Mouse (Mus musculus) neural tube, embryonic 14.5 days (tissue): ENCODE measurements around the gene Slc25a47. TPM values are rescaled to one million over a fixed set of nuclear protein-coding genes. Genes with fewer than 3 reads are reported as not detected.

Experiments used
- ATAC-seq: fragments of 200-750 bp; cut with Nextera tagmentation; 2 replicates; pipeline ENCODE4 v1.8.0; 2017; ENCODE audit warnings: low read depth, mild to moderate bottlenecking, moderate TSS enrichment, moderate library complexity
- H3K27ac ChIP-seq: fragments of 300-500 bp; sonication (generic); 2 replicates; pipeline ENCODE4 v1.5.1; 2014; ENCODE audit warnings: low read depth, mild to moderate bottlenecking, control low read depth, low read length, moderate library complexity, mixed read lengths
- H3K27me3 ChIP-seq: fragments of 300-500 bp; sonication (generic); 2 replicates; pipeline ENCODE4 v1.6.1; 2014; ENCODE audit warnings: low read length; ENCODE audit not compliant: control insufficient read depth, insufficient read depth
- H3K36me3 ChIP-seq: fragments of 300-500 bp; sonication (generic); 2 replicates; pipeline ENCODE4 v1.6.1; 2014; ENCODE audit warnings: low read length, mixed read lengths; ENCODE audit not compliant: control insufficient read depth, insufficient read depth
- H3K4me1 ChIP-seq: fragments of 300-500 bp; sonication (generic); 2 replicates; pipeline ENCODE4 v1.6.1; 2014; ENCODE audit warnings: low read length; ENCODE audit not compliant: control insufficient read depth, insufficient read depth
- H3K4me2 ChIP-seq: fragments of 300-500 bp; sonication (generic); 2 replicates; pipeline ENCODE4 v1.6.1; 2014; ENCODE audit warnings: mild to moderate bottlenecking, low read depth, low read length, control low read depth
- H3K4me3 ChIP-seq: fragments of 300-500 bp; sonication (generic); 2 replicates; pipeline ENCODE4 v1.5.1; 2014; ENCODE audit warnings: low read depth, low read length, control low read depth, mixed read lengths
- H3K9ac ChIP-seq: fragments of 300-500 bp; sonication (generic); replicated peaks from 2 replicates; pipeline ENCODE4 v1.6.1; 2014; ENCODE audit warnings: low read depth, mild to moderate bottlenecking, control low read depth, low read length, mixed read lengths
- H3K9me3 ChIP-seq: fragments of 300-500 bp; sonication (generic); 2 replicates; pipeline ENCODE4 v1.6.1; 2016; ENCODE audit warnings: low read length; ENCODE audit not compliant: control insufficient read depth
- WGBS: fragments of 180-500 bp; shearing (Covaris S2); extraction: QIAGEN DNeasy Blood & Tissue Kit; methylation state at CpG from one replicate; pipeline ENCODE4 v1.1.7; 2014; 5-methylcytosine and 5-hydroxymethylcytosine counted together
- polyA plus RNA-seq: library from polyadenylated mRNA; unstranded; fragments of >200 nt; fragmentation: Nextera tagmentation; extraction: Ambion mirVana; gene quantifications from 2 replicates; pipeline ENCODE4 v1.2.1, GENCODE M21; 2014

Slc25a47 gene
- polyA plus RNA-seq, 1 experiment from 2014 or later, result 9.4 TPM

DNA sequence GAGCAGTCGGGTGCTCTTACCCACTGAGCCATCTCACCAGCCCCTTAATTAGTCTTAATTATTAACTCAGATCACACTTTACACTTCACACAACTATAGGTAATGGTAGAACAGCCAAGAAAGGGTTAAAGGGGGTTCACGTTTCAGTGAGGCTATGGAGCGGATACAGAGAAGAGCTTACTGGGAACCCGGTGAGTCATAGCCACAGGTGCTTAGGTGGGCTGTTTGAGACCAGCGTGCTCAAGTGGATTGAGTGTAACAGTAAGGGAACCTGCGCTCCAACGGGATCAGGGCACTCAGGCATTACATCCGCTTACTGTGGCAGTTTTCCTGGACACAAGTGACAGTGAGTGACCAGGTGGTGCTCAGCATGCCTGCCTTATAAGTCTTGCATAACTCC is 12.8 kb upstream of the Slc25a47 start:
- 76% methylated on average over 8 of the region's 8 CpGs for WGBS

DNA sequence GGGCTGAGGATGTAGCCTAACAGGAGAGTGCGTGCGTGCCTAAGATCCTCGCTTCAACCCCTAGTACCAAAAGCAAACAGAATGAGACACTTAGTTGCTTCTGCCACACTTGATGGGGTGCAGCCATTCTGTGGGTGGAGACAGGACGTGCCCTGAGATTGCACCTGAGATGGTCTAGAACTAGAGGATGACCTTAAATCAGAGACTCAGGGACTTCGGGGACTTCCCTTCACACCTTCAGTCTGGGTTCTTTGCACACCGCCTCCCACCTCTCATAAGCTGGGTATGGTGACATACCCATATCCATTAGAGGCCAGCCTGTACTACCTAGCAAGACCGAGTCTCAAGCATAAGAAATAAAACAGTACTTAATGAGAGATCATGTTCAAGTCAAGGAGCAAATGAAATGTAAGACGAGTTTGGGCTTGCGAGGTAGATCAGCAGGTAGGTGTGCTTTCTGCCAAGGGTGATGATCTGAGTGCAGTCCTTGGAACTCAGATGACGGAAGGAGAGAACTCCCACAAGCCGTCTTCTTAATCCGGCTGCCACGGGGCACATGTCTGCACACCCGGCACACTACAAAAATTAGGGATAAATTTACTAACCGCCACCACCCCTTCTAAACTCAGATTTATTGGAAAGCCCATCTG is 11.5 kb upstream of the Slc25a47 start:
- H3K4me3 ChIP-seq, result no peak overlapping the region
- ATAC-seq, result no peak
- 91% methylated on average over 15 of the region's 15 CpGs for WGBS
- H3K27me3 ChIP-seq, result no peaks in the 10 kb centered on the region
- H3K9ac ChIP-seq, result no peak overlapping the region
- H3K4me2 ChIP-seq, result no peak overlapping the region
- H3K36me3 ChIP-seq, result 0 out of 2 replicates have a peak, but pooled peaks cover 8% of the 10 kb centered on the region
- no peak overlapping the region for H3K27ac ChIP-seq
- no peaks in the 10 kb centered on the region for H3K4me1 ChIP-seq
- no peaks in the 10 kb centered on the region for H3K9me3 ChIP-seq

More for the DNA sequence above, 12.8 kb upstream of the Slc25a47 start:
- H3K4me1 ChIP-seq, result no peaks in the 10 kb centered on the region
- no peak for ATAC-seq
- no peaks in the 10 kb centered on the region for H3K27me3 ChIP-seq
- H3K27ac ChIP-seq, result no peak overlapping the region
- H3K9ac ChIP-seq, result no peak overlapping the region
- H3K4me2 ChIP-seq, result no peak overlapping the region
- peaks cover 8% of the 10 kb centered on the region; the same call in 1 of the 2 replicates for H3K36me3 ChIP-seq
- H3K4me3 ChIP-seq, result no peak overlapping the region
- H3K9me3 ChIP-seq, result no peaks in the 10 kb centered on the region

DNA sequence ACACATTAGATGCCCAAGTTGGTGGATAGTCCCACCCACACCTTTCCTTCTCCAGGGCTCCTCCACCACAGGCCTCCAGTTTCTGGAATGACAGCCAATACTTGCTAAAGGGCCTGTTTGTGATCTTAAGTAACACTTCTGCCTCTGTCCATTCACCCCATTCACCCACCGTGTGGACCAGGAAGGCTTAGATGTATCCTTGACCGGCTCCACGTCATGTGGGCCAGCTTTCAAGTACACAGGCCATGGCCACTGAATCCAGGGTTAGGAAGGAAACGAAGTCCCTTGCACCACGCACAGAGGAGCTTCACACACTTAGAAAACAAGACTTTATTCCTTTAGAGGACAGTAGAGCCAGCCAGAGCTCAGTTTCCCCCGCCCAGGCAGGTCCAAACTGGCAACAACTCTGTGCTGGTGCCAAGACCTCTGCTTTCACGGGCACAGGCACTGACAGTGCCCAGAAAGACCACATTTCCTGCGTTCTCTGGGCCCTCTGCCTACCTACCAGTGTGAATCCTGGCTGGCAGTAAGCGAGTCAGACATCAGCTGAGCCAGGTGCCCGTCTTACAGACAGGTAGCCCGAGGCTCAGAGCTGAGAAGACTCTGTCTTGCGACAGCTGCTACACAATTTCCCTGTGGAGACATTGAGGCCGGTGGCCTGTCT is 10.2 kb upstream of the Slc25a47 start:
- Histone ChIP-seq H3K9me3 (no peaks in the 10 kb centered on the region), H3K36me3 (0 out of 2 replicates have a peak, but pooled peaks cover 8% of the 10 kb centered on the region), H3K9ac (no peak overlapping the region), H3K27ac (no peak overlapping the region), H3K4me1 (no peaks in the 10 kb centered on the region), H3K4me2 (no peak overlapping the region), H3K27me3 (no peaks in the 10 kb centered on the region), H3K4me3 (no peak overlapping the region)
- no peak for ATAC-seq
- WGBS, result 93% methylated on average over 13 of the region's 13 CpGs

- 0 out of 2 replicates have a peak, but pooled peaks cover 8% of the 10 kb centered on the region for H3K36me3 ChIP-seq
- no peak overlapping the region for H3K4me3 ChIP-seq
- no peak overlapping the region for H3K4me2 ChIP-seq
- H3K27me3 ChIP-seq, result no peaks in the 10 kb centered on the region
- no peaks in the 10 kb centered on the region for H3K9me3 ChIP-seq
- no peak overlapping the region for H3K27ac ChIP-seq
- H3K4me1 ChIP-seq, result no peaks in the 10 kb centered on the region
- 96% methylated on average over 19 of the region's 19 CpGs for WGBS
- H3K9ac ChIP-seq, result no peak overlapping the region
- ATAC-seq, result no peak
These were observed 9.4 kb upstream of the Slc25a47 start for GRCm38 (mm10) chr12:108826282-108826957.

DNA sequence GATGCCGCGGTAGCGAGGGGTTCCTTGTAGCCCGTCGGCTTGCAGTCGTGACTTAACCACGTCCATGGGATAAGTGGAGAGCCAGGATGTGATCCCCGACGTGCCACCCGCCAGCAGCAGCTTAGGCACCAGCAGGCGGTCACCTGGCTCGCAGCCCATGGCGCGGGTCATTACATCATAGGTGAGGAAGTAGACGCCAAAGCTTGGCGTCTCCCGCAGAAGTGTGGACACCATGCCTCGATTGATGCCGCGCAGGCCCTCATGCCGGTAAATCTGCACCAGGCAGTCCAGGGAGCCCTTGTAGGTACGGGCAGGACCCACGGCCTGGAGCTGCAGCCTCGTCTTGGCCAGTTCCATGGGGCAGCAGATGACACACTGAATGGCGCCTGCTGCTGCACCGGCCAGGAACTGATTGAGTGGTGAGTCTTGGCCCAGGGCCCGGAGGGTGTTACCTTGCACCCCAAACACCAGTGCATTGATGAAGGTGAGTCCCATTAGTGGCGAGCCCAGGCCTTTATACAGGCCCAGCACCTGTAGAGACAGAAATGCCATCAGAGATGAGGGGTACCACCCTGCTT is 8.8 kb upstream of the Slc25a47 start:
- ATAC-seq, result no peak
- H3K9me3 ChIP-seq, result no peaks in the 10 kb centered on the region
- WGBS, result 96% methylated on average over 28 of the region's 28 CpGs
- H3K4me2 ChIP-seq, result no peak overlapping the region
- no peak overlapping the region for H3K27ac ChIP-seq
- no peak overlapping the region for H3K9ac ChIP-seq
- no peak overlapping the region for H3K4me3 ChIP-seq
- H3K27me3 ChIP-seq, result no peaks in the 10 kb centered on the region
- H3K4me1 ChIP-seq, result 0 out of 2 replicates have a peak, but pooled peaks cover 2% of the 10 kb centered on the region
- 0 out of 2 replicates have a peak, but pooled peaks cover 8% of the 10 kb centered on the region for H3K36me3 ChIP-seq

DNA sequence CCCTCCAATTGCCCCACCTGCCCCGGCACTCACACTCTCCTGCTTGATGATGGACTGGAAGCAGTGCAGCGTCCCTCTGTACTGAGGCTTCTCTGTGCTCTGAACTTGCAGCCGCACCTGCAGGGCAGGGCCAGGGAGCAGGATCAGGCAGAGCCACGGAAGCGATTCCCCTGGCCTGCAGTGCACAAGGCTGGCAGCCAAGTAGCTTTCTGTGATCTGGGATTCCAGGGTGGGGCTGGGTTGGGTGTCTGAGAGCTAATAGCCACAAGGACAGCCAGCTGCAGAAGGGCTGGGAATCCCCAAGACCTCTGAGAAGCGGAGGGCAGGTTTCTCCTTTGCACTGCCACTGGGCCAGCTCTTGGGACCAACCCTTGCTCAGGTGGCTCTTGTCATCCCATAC is 8.2 kb upstream of the Slc25a47 start:
- Histone ChIP-seq H3K4me2 (no peak overlapping the region), H3K9me3 (no peaks in the 10 kb centered on the region), H3K27ac (no peak overlapping the region), H3K9ac (no peak overlapping the region), H3K4me1 (0 out of 2 replicates have a peak, but pooled peaks cover 6% of the 10 kb centered on the region), H3K36me3 (0 out of 2 replicates have a peak, but pooled peaks cover 8% of the 10 kb centered on the region), H3K27me3 (no peaks in the 10 kb centered on the region), H3K4me3 (no peak overlapping the region)
- no peak for ATAC-seq
- 100% methylated on average over 6 of the region's 6 CpGs for WGBS

DNA sequence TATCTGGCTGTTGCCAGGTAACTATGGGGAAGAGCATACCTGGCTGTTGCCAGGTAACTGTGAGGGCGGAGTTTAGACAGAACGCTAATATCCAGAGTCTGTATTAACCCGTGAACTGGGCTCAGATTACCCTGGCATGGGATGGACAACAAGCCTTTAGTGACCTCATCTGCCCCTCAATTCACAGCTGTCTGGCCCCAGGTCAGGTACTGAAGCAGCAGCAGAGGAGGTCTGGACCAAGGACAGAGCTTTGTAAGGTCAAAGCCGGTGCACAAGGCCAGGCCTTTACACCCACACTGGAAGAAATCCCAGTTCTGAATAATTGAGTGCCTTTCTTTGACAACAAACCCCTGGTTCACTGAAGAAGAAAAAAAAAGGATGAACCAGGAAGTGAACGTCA is 6.2 kb upstream of the Slc25a47 start:
- H3K27ac ChIP-seq, result no peak overlapping the region
- no peak for ATAC-seq
- 87% methylated on average over 5 of the region's 5 CpGs for WGBS
- H3K9ac ChIP-seq, result no peak overlapping the region
- no peak overlapping the region for H3K4me2 ChIP-seq
- no peaks in the 10 kb centered on the region for H3K9me3 ChIP-seq
- H3K4me1 ChIP-seq, result peaks cover 9% of the 10 kb centered on the region
- no peak overlapping the region for H3K4me3 ChIP-seq
- no peaks in the 10 kb centered on the region for H3K27me3 ChIP-seq
- H3K36me3 ChIP-seq, result 0 out of 2 replicates have a peak, but pooled peaks cover 8% of the 10 kb centered on the region

- Histone ChIP-seq H3K4me1 (peaks cover 16% of the 10 kb centered on the region), H3K27me3 (no peaks in the 10 kb centered on the region), H3K9me3 (no peaks in the 10 kb centered on the region), H3K9ac (no peak overlapping the region), H3K4me2 (no peak overlapping the region), H3K36me3 (0 out of 2 replicates have a peak, but pooled peaks cover 8% of the 10 kb centered on the region), H3K4me3 (no peak overlapping the region), H3K27ac (no peak overlapping the region)
- ATAC-seq, result no peak
- WGBS, result 91% methylated on average over 6 of the region's 6 CpGs
These were observed 5.5 kb upstream of the Slc25a47 start for GRCm38 (mm10) chr12:108830358-108830757.
